Comparison of ENCODE assay signal across 22 mouse cellular contexts in genomic region chr5:37898041-37898615, GRCm38 (mm10).
DNase-seq lines count a peak whose midpoint lies in the region; ATAC-seq and TF ChIP-seq lines count a peak whose summit lies in the region.
"Had no signal": no experiment of that assay in that cellular context is flagged by ENCODE, and none has a peak within 500 bp of the region (broad histone marks: within the 10 kb centered on the region; RNA-seq: fewer than 3 reads in every experiment).

No protein-coding gene starts in this region.

- H3K4me3 ChIP-seq in midbrain, embryonic 11.5 days (ENCODE audit: low read depth, low read length): no peak overlapping the region
- H3K4me3 ChIP-seq in midbrain, embryonic 14.5 days (replicated peaks; ENCODE audit: low read depth, low read length): no peak overlapping the region
- H3K4me3 ChIP-seq in hindbrain, embryonic 11.5 days (ENCODE audit: low read depth, low read length): no peak overlapping the region
- H3K4me3 ChIP-seq in hindbrain, postnatal 0 days (ENCODE audit: low read length): no peak overlapping the region
- H3K4me3 ChIP-seq: forebrain, embryonic 15.5 days had no signal

- no peak overlapping the region for H3K4me2 ChIP-seq in midbrain, embryonic 11.5 days
- no peak overlapping the region for H3K4me2 ChIP-seq in midbrain, embryonic 14.5 days (ENCODE audit: low read length)
- H3K4me2 ChIP-seq in hindbrain, embryonic 11.5 days (replicated peaks; ENCODE audit: low read depth, low read length): no peak overlapping the region
- no peak overlapping the region for H3K4me2 ChIP-seq in hindbrain, postnatal 0 days (ENCODE audit: low read depth, low read length)
- H3K4me2 ChIP-seq: forebrain, embryonic 15.5 days; heart, embryonic 11.5 days; liver, embryonic 11.5 days; lung, embryonic 14.5 days had no signal

- peaks cover 44% of the 10 kb centered on the region for H3K27me3 ChIP-seq in midbrain, embryonic 11.5 days (ENCODE audit: control insufficient read depth, insufficient read depth, low read length)
- peaks cover 48% of the 10 kb centered on the region for H3K27me3 ChIP-seq in midbrain, embryonic 14.5 days (ENCODE audit: control insufficient read depth, insufficient read depth, low read length)
- peaks cover 28% of the 10 kb centered on the region for H3K27me3 ChIP-seq in hindbrain, embryonic 11.5 days (ENCODE audit: control insufficient read depth, insufficient read depth, low read length)
- H3K27me3 ChIP-seq in hindbrain, postnatal 0 days (ENCODE audit: insufficient read depth, low read length): peaks cover 53% of the 10 kb centered on the region

- H3K27ac ChIP-seq in midbrain, embryonic 11.5 days (ENCODE audit: low read depth, low read length): peak overlapping the region; percentile 40; the same call in 1 of the 2 replicates
- H3K27ac ChIP-seq in midbrain, embryonic 14.5 days (replicated peaks; ENCODE audit: low read depth, low read length): no peak overlapping the region
- no peak overlapping the region for H3K27ac ChIP-seq in hindbrain, embryonic 11.5 days (ENCODE audit: low read depth, low read length)
- no peak overlapping the region for H3K27ac ChIP-seq in hindbrain, postnatal 0 days
- H3K27ac ChIP-seq: forebrain, embryonic 15.5 days; kidney, postnatal 0 days had no signal

- H3K9ac ChIP-seq in midbrain, embryonic 11.5 days (ENCODE audit: low read length): no peak overlapping the region
- H3K9ac ChIP-seq in midbrain, embryonic 14.5 days (replicated peaks; ENCODE audit: low read length): no peak overlapping the region
- H3K9ac ChIP-seq in hindbrain, embryonic 11.5 days (ENCODE audit: low read depth, low read length): no peak overlapping the region
- no peak overlapping the region for H3K9ac ChIP-seq in hindbrain, postnatal 0 days (replicated peaks; ENCODE audit: low read length)
- H3K9ac ChIP-seq: forebrain, embryonic 15.5 days; lung, embryonic 14.5 days had no signal

- peaks cover 53% of the 10 kb centered on the region for H3K4me1 ChIP-seq in midbrain, embryonic 11.5 days (ENCODE audit: control insufficient read depth, insufficient read depth, low read length)
- peaks cover 40% of the 10 kb centered on the region for H3K4me1 ChIP-seq in midbrain, embryonic 14.5 days (ENCODE audit: control insufficient read depth, insufficient read depth, low read length)
- peaks cover 23% of the 10 kb centered on the region for H3K4me1 ChIP-seq in hindbrain, embryonic 11.5 days (replicated peaks; ENCODE audit: control insufficient read depth, insufficient read depth, low read length)
- peaks cover 6% of the 10 kb centered on the region; the same call in 1 of the 2 replicates for H3K4me1 ChIP-seq in hindbrain, postnatal 0 days (ENCODE audit: insufficient read depth, low read length)

- H3K36me3 ChIP-seq in midbrain, embryonic 11.5 days (ENCODE audit: control insufficient read depth, insufficient read depth, low read length): no peaks in the 10 kb centered on the region
- no peaks in the 10 kb centered on the region for H3K36me3 ChIP-seq in midbrain, embryonic 14.5 days (ENCODE audit: control insufficient read depth, insufficient read depth, low read length)
- no peaks in the 10 kb centered on the region for H3K36me3 ChIP-seq in hindbrain, embryonic 11.5 days (ENCODE audit: control insufficient read depth, insufficient read depth, low read length)
- no peaks in the 10 kb centered on the region for H3K36me3 ChIP-seq in hindbrain, postnatal 0 days (ENCODE audit: insufficient read depth, low read length)
- H3K36me3 ChIP-seq: forebrain, embryonic 15.5 days had no signal

- WGBS in midbrain, embryonic 11.5 days: 62% methylated on average over 12 of the region's 12 CpGs
- WGBS in midbrain, embryonic 14.5 days: 41% methylated on average over 12 of the region's 12 CpGs
- 45% methylated on average over 12 of the region's 12 CpGs for WGBS in hindbrain, embryonic 11.5 days
- 40% methylated on average over 12 of the region's 12 CpGs for WGBS in hindbrain, postnatal 0 days

- no peak for ATAC-seq in midbrain, embryonic 11.5 days (ENCODE audit: low FRiP score)
- ATAC-seq in midbrain, embryonic 14.5 days (ENCODE audit: low FRiP score, low TSS enrichment): no peak
- no peak for ATAC-seq in hindbrain, embryonic 11.5 days (ENCODE audit: low FRiP score)
- peak; percentile 44; the same call in 1 of the 2 replicates for ATAC-seq in hindbrain, postnatal 0 days
- no peak for ATAC-seq in erythroid progenitor cell, adult 5-6 weeks (replicated peaks; ENCODE audit: low FRiP score, poor library complexity, severe bottlenecking)
- ATAC-seq: forebrain, embryonic 15.5 days had no signal

- no peaks in the 10 kb centered on the region for H3K9me3 ChIP-seq in midbrain, embryonic 11.5 days (ENCODE audit: control insufficient read depth, low read length)
- no peaks in the 10 kb centered on the region for H3K9me3 ChIP-seq in midbrain, embryonic 14.5 days (ENCODE audit: control insufficient read depth, low read length)
- H3K9me3 ChIP-seq in hindbrain, embryonic 11.5 days (ENCODE audit: control insufficient read depth, low read length): no peaks in the 10 kb centered on the region
- no peaks in the 10 kb centered on the region for H3K9me3 ChIP-seq in hindbrain, postnatal 0 days (ENCODE audit: low read length)
- H3K9me3 ChIP-seq: forebrain, embryonic 15.5 days had no signal

- no peak for DNase-seq in midbrain, embryonic 11.5 days (ENCODE audit: low spot score, missing footprints)
- DNase-seq in midbrain, embryonic 14.5 days: no peak
- peak; percentile 16 for DNase-seq in hindbrain, embryonic 11.5 days (ENCODE audit: low spot score)
- DNase-seq in hindbrain, postnatal 0 days (ENCODE audit: low spot score): peak; percentile 60
- DNase-seq in retina, postnatal 1 day: peak; percentile 65
- DNase-seq in heart, adult 18-20 months: no peak
- DNase-seq: adrenal gland, adult 2 months; cerebellum, postnatal 25 days; embryo, embryonic 11 days; heart, postnatal 10 days; kidney, adult 18-20 months; layer of hippocampus, postnatal 36 days; lung, embryonic 14.5 days; lung, postnatal 36 days; right cerebral cortex, adult 18-20 months; spleen, adult 18-20 months; thymus, postnatal 36 days had no signal

- TF ChIP-seq CTCF in hindbrain, postnatal 0 days (IDR thresholded peaks at IDR 0.05; ENCODE audit: low read depth): no peak

Comparison
In these comparisons a context has a peak if more than half of its experiments do, and no peak if none do; other contexts are left out.
1. DNase-seq: peak in hindbrain, embryonic 11.5 days (single experiment), hindbrain, postnatal 0 days (single experiment) and retina, postnatal 1 day (single experiment); none in midbrain, embryonic 11.5 days (single experiment), midbrain, embryonic 14.5 days (single experiment) and heart, adult 18-20 months (0 of 2).